Mouse (Mus musculus): ENCODE measurements around the gene Mical2. TPM values are rescaled to one million over a fixed set of nuclear protein-coding genes. Genes with fewer than 3 reads are reported as not detected.
A peak's percentile ranks its signal among the peaks of the same experiment; 100 is the strongest.

Gene Mical2
- total RNA-seq, 2 experiments from 2014 or later, result 0.46 to 0.52 TPM

DNA sequence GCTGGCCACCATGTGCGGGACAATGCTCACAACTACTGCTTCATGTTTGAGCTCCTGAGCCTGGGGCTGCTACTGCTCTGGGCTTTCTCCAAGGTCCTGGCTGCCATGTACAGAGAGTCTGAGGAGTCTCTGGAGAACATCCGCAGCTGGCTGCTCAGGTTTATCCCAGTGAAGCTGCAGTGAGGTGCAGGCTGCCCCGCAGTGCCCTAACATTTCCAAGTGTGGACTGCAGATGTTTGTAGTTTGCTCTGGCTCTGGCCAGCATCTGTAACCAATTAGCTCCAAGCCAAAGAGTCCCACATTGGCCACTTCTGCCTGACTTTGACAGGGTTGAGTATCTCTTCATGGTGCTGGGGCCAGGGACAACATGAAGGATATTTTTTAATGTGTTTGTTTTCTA lies 125.9 kb downstream of the Mical2 start:
- no peak for ATAC-seq (replicated peaks; ENCODE audit: poor library complexity)

DNA sequence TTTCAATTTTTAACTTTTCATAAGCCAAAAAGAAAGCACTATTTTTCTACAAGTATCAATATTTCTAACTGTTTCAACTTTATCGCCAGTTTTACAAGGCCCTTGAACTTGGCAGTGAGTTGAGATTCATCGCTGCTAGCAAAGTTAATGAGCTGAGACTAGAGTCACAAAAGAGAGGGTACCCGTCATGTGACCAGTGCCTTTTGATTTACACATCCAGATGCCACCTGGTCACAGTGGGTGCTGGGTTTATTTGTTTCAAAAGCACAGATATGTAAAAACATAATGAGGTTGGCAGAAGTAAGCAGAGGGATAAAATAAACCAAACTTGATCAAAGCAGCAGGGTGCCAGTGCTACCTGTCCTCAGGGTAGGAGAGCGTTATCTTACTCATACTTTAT lies 126.3 kb downstream of the Mical2 start:
- no peak for ATAC-seq (replicated peaks; ENCODE audit: poor library complexity)

DNA sequence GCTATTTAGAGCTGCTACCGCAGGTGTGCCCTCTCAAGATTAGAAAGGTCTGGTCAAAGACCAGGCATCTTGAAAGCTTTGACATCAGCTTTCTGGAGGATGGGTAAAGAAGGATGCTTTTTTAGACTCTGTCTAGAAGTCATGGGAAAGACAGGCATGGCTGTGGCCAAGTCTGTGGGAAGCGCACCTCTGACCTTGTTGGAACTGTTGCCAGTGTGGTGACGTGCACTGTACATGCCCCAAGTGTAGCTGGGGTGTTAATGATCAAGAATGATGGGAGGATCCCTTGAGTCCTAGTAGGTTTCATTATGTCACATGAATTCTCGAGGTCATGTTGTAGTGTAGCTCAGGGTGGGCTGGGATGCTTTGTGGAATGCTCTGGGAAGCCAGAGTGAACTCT lies 127.4 kb downstream of the Mical2 start:
- no peak for ATAC-seq (replicated peaks; ENCODE audit: poor library complexity)

DNA sequence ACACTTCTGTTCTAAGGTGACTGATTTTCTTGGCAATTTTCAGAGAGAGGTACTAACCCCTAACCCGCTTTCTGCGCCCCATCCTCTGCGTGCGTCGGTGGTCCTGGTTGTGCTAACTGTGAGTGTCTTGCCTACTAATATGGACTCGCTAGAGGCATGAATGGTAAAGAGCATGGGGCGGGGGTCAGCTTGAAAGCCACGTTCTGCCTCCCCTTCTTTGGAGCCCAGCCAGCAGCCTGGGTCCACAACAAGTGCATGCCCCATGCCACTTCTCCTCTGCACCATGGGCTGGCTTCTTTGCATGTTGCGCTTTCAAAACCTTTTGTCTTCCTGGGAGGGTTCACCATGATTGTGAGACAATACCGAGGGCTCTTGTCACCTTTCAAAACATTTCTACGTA lies 128.3 kb downstream of the Mical2 start:
- ATAC-seq (replicated peaks; ENCODE audit: poor library complexity), result no peak

DNA sequence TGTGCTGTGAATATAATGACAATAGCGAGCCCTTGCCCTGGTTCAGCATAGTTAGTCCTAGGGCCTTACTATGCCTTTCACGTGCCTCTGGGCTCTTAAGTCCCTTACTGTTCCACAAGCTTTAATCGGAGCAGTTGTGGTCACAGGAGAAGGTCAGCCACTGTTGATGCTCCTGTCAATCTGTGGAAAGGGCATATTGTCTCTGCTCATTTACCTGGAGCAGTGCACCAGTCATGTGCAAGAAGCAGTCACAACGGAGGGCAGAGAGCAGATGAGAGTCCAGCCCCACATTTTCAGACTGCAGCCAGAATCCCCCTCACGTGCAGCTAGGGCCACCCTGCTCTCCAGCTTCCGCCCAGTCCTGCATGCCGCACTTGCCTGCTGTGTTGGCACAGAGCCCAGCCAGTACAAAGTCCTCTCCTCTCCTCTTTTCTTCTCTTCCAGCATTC lies 128.9 kb downstream of the Mical2 start:
- no peak for ATAC-seq (replicated peaks; ENCODE audit: poor library complexity)

DNA sequence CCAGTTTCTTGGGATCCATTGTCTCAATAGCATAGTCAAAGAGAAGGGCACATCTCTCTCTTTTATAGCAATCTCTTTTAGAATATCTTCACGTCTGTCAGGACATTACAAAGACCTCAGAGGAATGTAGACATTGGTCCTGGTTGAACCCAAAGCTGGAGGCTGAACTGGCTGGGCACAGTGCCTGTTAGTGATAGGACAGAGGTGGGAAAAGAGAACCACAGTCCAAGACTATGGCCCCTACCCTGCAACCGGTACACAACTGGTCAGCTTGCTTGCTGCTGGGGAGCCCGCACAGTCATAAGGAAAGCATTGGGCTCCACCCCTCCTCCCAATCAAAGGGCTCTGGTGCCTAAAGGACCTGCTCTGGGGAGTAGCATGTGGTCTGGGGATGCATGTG lies 133.9 kb downstream of the Mical2 start:
- ATAC-seq (replicated peaks; ENCODE audit: poor library complexity), result no peak

DNA sequence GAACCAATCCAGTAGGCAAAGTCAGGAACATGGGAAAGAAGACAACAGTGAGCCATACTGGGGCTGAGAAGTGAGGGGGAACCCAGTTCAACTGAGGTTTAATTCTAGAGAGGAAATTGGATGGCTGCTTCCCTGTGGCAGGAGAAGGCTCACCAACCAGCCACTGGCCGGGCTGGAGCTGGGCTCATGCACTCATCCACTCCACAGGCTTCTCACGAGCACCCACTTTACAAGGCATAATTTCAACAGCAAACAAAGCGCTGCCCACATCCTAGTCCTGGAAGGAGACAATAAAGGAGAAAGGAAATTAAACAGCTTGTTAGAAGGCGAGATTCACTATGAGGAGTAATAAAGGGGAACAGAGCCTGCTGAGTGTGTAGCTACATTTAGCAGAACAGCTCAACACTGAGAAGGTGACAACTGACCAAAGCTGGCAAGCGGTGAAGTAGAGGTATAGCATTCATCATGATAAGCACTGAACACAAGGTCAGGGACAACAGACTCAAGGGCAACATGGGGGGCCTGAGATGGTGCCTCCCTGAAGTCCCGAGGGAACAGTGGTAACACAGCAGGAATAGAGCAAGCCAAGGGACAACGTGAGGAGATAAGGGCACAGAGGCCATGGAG lies 137.0 kb downstream of the Mical2 start:
- ATAC-seq (replicated peaks; ENCODE audit: poor library complexity), result no peak

DNA sequence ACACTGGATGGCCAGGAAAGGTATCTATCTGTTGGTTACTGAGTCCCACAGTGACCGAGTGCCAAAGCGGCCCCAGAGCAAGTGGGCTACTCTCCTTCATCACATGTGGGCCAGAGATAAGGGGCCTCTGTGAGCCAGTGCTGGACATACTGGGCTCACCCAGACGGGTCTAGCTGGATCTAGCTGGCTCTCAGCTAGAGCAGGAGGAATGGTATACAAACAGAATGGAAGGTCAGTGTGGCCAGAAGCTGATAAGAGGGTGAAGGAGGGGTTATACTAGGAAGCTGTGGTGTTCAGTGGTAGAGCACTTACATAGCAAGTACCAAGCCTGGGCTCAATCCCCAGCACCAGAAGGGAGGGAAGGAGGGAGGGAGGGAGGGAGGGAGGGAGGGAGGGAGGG lies 140.2 kb downstream of the Mical2 start:
- ATAC-seq (replicated peaks; ENCODE audit: poor library complexity), result no peak

DNA sequence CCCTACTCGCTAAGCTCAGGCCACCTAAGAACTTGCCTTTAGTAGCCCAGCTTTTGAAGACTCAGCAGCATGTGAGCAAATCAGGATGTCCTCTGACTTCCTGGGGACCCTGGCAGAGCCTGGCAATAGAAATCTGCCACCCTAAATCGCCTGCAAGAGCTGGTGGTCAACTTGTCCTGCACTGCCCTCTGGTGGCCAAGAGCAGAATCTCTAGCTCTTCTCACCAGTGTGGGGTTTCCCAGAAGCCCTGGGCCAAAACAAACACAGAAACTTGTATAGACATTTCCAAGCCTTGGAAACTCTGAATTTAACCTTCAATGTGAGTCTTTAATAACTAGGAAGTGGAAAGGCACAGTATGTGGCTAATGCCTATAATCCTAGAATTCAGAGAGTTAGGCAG lies 143.4 kb downstream of the Mical2 start:
- ATAC-seq (replicated peaks; ENCODE audit: poor library complexity), result peak; percentile 97

DNA sequence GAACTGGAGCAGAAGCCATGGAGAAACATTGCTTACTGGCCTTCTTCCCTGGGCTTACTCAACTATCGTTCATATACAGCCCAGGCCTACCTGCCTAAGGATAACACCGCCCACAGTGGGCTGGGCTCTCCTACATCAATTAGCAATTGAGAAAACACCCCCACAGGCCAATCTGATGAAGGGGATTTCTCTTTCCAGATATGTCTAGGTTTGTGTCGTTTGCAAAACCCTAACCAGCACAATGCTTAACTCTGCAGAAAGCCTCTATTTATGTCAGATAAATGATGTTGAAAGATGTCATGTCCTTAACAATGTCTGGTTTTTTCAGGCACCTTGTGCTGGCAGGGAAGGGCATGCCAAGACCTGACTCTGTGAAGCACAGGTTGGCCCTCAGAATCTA lies 144.3 kb downstream of the Mical2 start:
- no peak for ATAC-seq (replicated peaks; ENCODE audit: poor library complexity)

DNA sequence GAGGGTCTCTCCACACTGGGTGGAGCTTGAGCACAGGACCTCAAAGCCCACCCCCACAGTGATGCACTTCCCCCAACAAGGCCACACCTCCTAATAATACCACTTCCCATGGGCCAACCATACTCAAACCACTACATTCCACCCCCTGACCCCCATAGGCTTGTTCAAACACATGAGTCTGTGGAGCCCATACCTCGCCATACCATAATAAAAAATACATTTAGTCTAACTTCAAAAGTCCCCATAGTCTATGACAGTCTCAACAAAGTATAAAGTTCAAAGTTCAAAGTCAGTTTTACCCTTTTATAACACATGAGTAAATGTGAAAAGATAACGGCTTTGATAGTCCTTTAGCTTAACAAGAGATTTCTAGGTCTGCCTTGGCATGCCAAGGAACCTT lies 145.7 kb downstream of the Mical2 start:
- ATAC-seq (replicated peaks; ENCODE audit: poor library complexity), result no peak

DNA sequence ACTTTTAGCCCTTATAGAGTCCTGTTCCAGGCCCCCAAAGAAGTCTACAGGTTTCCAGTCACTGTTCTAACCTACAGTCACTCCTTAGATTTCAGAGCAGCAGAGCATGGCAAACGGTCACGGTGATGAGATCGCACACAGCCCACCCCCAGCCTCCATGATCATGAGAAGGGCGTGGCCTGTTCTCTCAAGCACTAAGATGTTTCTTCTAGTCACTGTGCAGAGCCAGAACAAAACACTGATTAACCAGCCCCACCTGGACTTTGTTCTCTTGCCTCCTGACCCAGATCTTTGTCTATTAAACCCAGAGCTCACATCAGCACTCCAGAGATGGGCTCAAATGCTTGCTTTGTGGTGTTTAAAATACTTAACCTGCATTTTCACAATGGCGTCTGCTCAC lies 148.4 kb downstream of the Mical2 start:
- ATAC-seq (replicated peaks; ENCODE audit: poor library complexity), result no peak

DNA sequence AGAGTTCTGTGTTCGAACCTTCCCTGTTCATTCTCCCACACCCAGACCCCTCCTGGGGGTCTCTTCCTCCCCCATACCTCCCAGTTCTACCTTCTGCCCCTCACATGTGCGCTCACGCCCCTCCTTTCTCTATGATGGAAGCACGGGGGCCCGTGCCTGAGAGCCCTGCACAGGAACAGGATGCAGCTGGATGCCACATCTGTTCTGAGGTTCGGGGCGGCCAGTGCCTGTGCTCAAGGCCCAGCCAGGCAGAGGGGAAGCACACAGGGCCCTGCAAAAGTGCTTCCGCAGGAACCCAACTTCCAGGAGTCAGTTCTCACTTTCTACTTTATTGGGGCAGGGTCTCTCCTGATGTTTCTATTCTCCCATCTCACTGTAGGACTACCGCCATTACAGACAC lies 149.4 kb downstream of the Mical2 start:
- ATAC-seq (replicated peaks; ENCODE audit: poor library complexity), result peak; percentile 50

DNA sequence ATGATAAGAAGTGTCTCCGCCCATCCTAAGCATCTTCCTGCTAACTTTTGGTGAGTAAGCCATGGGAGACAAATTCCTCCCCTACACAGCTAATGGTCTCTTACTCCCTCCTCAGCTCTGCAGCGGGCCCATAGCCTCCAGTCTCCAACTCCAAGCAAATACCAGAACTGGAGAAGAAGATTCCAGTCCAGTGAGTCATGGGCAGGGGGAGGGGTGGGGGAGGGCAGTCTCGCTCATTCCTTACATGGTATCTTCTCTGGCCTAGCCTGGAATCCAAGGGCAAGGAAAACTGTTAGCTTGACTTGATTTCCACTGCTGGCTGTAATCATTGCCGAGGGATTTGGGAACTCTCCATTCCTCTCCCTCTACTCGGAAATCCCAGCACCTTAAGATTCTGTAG lies 150.2 kb downstream of the Mical2 start:
- ATAC-seq (replicated peaks; ENCODE audit: poor library complexity), result no peak

DNA sequence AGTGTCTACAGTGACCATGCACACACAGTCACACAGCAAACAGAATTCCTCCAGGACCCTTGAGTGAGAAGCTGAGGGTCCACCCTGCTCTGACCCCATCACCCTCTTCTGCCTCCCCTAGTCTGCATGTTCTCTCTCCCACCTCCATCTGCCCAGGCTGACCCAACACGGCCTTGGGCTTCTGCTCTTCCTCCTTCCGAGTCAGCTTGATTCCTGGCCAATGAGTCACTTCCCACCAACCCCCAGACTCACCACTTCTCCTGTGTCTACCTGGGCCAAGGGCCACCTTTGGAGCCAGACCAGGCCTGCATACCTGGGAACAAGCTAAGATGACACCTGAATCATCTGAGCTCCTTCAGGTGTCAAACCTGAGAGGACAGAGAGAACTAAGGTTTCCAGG lies 151.0 kb downstream of the Mical2 start:
- ATAC-seq (replicated peaks; ENCODE audit: poor library complexity), result no peak

DNA sequence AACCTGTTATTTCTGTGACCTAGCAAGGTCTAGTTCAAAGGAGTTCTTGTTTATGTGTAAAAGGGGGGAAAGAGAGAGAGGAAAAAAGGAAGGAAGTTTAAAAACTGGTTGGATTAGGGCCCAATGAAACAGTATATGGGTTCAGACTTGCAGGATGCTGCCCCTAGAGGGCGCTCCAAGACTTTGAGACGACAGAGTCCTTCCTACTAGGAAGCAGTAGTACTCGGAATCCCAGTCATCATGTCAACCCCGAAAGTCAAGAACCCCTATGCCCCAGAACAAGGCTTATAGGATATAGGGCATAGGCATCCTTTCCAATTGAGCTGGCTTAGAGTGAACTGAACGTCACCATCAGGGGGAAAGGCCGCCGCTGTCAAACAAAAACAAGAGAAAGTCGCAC lies 151.7 kb downstream of the Mical2 start:
- peak; percentile 73 for ATAC-seq (replicated peaks; ENCODE audit: poor library complexity)

DNA sequence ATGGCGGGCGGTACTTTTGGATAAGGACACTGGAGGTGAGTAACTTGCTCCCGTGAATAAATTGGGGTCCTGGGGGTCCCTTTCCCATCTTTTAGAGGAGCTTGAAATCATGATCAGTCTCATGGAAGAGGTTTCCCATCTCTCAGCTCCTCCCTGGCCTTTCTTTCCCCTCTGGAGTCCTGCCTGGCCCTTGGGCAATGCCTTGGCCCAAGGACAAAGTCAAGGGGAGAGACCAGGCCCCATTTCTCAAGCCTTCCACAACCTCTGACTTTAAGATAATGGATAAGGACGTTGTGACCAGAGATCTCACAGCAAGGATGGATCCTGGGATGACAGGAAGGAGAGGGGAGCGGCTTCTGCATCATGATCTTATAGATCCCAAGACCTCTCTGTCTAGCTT lies 152.4 kb downstream of the Mical2 start:
- ATAC-seq (replicated peaks; ENCODE audit: poor library complexity), result no peak

DNA sequence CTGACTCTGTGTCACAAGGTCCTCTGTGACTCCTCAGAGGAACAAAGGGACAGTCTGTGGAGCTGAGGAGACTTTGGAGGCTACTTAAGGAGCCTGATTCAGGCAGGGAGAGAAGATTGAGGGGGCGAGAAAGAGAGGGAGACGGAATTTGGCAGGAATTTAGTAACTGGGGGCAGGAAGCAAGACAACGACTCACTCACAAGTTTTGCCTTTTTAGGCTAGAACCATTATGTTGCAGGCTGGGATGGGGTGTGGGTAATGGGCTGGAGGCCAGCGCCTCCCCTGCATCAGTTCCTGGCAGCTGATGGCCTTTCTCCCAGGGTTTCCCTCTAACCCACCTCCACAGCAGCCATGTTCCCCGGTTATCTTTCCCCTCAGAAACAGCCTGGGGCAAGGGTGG lies 152.8 kb downstream of the Mical2 start:
- ATAC-seq (replicated peaks; ENCODE audit: poor library complexity), result no peak

DNA sequence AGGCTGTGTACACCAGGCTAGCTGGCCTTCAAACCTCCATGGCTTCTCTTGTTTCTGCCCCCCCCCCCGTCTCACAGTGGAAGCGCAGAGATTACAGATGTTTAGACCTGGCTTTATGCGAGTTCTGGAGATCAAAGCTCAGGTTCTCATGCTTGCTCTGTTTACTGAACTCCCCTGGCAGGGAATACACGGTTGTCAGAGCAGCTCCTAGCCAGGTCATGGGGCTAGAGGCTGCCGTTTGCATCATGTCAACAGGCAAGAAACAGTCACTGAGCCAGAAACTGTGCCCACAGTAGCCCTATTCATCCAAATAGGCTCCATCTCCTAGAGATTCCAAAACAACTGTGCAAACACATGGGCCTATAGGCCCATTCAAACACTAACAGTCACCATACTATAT lies 160.9 kb downstream of the Mical2 start:
- no peak for ATAC-seq (replicated peaks; ENCODE audit: poor library complexity)

DNA sequence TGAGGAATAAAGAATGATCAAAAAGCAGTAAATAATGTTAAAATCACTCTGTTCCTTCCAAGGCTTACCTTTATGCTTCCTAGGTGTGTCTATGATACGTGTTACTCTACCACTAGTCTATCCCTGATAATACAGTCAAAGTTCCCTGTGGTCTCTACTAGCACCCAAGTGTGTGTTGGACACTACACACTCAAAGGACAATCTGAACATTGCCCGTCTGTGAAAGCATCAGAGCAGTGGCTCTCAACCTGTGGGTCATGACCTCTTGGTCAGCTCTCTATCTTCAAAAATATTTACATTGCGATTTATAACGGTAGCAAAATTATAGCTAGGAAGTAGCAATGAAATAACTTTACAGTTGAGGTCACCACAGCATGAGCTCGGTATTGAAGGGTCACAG lies 162.2 kb downstream of the Mical2 start:
- ATAC-seq (replicated peaks; ENCODE audit: poor library complexity), result no peak

DNA sequence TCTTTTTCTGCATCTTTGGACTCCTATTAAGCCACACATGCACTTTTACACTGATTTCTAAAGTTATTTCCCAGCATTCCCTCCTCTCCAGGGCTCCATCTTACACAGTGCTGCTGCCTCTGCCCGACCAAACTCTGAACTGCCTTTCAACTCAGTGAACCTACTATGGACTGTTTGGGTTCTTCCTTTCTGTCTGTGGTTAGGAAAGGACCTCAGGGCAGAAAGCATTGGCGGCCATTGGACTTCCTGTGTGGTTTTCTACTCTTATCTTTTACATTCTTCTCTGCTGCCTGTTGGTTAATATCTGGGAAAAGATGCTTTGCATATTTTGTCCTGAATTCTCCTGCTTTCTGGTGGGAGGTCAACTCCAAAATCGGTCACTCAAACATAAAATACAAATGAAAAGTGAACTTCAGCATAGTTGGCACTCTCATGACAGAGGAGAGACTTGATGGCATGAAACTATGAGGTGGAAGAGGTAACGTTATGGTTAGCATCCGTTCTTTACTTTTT lies 162.8 kb downstream of the Mical2 start:
- no peak for ATAC-seq (replicated peaks; ENCODE audit: poor library complexity)

DNA sequence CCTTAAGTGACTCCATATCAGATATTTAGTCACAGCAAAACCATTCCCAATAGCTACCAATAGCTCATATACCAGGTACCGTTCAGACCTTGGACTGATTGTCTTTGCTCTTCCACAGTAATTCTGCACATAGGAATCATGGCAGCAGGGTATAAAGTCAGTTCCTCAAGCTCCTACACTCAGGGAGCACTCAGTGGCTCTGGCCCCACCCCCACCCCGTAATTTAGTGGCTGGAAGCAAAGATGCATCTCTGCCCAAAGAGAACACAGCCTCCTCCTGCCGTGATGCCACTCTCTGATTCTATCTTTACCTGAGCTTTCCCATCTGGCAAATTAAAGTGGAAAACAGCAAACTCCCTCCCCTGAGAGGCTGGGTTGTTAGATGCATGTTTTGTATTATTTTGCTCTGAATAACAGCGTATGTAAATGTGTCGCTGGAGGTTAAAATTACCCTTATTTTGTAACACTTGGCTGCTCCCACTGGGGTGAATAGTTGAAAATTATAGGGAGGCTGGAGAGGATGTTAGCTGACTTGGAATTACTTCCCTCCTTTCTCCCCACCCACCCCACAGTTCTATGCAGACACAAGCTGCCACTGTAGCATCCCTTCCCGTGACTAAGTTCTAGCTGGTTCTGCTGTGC lies 164.1 kb downstream of the Mical2 start:
- ATAC-seq (replicated peaks; ENCODE audit: poor library complexity), result no peak

All from megakaryocyte progenitor cell, adult 5-6 weeks (primary cell).